Mouse (Mus musculus): ENCODE data around the gene Asah2.

The Asah2 gene

DNA sequence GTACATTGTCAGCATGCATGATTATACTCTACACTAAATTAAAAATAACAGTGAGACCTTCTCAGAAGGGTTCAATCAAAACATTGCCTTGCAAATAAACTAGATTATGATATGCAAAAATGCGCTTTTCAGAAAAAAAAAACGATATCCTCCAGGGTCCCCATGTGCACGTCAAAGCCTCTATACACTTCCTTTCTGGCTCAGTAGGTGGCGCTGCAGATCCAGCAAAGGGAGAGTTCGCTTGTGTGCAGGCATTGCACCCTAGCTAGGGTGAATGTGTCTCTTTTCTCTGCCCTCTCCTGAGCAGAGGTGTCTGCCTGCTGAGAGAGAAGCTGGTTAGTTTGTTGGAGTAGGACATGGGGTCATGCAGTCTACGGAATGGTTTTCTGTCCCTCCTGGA lies 136.0 kb downstream of the Asah2 start:
- peak; percentile 87 for DNase-seq (ENCODE audit: low read depth, low spot score)

GRCm38 (mm10) chr19:31971405-31971804 lies 136.6 kb downstream of the Asah2 start:
- DNase-seq (ENCODE audit: low read depth, low spot score): no peak

GRCm38 (mm10) chr19:31967933-31968532 lies 140.0 kb downstream of the Asah2 start:
- peak; percentile 12 for DNase-seq (ENCODE audit: low read depth, low spot score)

DNA sequence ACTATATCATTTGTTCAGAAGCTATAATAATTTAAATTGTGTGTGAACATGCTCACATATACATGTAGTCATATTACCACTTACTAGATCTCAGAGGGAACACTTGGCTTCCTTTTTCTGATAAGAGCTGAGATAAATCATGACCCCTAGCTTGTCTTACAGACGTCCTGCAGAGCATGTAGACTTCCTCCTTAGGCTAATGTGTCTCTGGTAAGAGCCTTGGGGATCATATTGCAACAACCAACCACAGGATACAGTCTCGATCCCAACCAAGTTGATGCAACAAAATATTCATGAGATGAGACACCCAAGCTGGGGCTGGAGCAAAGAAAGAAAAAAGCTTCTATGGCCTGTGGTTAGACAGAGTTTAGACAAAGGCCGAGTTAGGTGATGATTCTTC lies 144.9 kb downstream of the Asah2 start:
- DNase-seq (ENCODE audit: low read depth, low spot score): no peak

GRCm38 (mm10) chr19:31960434-31960833 lies 147.6 kb downstream of the Asah2 start:
- DNase-seq (ENCODE audit: low read depth, low spot score): no peak

- no peak for DNase-seq (ENCODE audit: low read depth, low spot score)
Measured at GRCm38 (mm10) chr19:31956359-31956758, 151.7 kb downstream of the Asah2 start.

GRCm38 (mm10) chr19:31954696-31955095 lies 153.3 kb downstream of the Asah2 start:
- no peak for DNase-seq (ENCODE audit: low read depth, low spot score)

GRCm38 (mm10) chr19:31954267-31954666 lies 153.7 kb downstream of the Asah2 start:
- no peak for DNase-seq (ENCODE audit: low read depth, low spot score)

DNA sequence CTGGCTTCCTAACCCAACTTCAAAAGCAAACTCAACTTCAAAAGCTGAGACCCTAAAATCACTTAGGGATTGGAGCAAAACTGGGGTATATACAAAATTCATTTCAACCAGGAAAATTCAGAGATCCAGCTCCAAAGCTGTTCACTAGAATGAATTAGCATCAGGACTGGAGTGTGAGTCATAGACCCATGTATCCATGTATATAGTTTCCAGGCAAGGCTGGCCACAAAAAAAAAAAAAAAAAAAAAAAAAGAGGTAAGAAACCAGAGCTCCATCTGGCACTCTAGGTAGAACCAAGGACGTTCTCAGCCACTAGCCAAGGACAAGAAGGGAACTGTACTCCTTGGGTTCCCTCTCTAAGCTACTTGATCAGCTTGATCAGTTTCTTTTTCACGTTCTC lies 154.2 kb downstream of the Asah2 start:
- DNase-seq (ENCODE audit: low read depth, low spot score): no peak

GRCm38 (mm10) chr19:31950793-31951489 lies 157.1 kb downstream of the Asah2 start:
- DNase-seq (ENCODE audit: low read depth, low spot score): no peak
